Mouse (Mus musculus): ENCODE measurements at regions not wholly inside any gene's neighbourhood (a gene's known extent, or its start where the extent isn't known, plus 50 kb on each side); places are given as distances from the start of the nearest gene placed in this dataset.

DNA sequence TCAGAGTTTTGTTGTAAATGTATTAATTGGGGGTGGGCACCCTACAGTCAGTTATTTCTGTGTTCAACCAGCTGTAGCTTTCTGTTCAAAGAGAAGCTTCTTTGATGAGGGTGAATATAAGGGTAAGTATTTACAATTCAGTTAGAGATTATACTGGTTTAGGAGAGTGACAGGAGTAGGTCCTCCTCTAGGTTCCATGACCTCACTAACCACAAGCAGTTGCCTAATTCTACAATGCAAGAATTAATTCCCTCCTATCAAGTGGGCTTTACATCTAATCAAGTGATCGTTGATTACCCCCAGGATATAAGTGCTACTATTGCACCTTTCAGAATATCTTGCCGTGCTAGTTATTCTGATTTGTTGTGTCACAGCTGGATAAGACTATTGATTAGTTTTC, 101.1 kb upstream of the Pbdc1 start:
- TF ChIP-seq EP300 (IDR thresholded peaks at IDR 0.05): no peak
- TF ChIP-seq CTCF (IDR thresholded peaks at IDR 0.05): no peak

Data from lung, postnatal 0 days (tissue).